Mouse (Mus musculus): ENCODE measurements at regions not wholly inside any gene's neighbourhood (a gene's known extent, or its start where the extent isn't known, plus 50 kb on each side); places are given as distances from the start of the nearest gene placed in this dataset.

GRCm38 (mm10) chr7:71188119-71188518 is 163.2 kb downstream of the Gm10295 start:
- DNase-seq (ENCODE audit: low spot score) = peak; percentile 19
- Histone ChIP-seq H3K27ac (ENCODE audit: low read depth, low read length) (no peak overlapping the region), H3K4me3 (ENCODE audit: low read depth, low read length) (no peak overlapping the region), H3K4me1 (replicated peaks; ENCODE audit: control insufficient read depth, insufficient read depth, low read length) (no peaks in the 10 kb centered on the region), H3K27me3 (ENCODE audit: control insufficient read depth, insufficient read depth, low read length) (no peaks in the 10 kb centered on the region), H3K9me3 (ENCODE audit: control insufficient read depth, low read length) (no peaks in the 10 kb centered on the region), H3K36me3 (ENCODE audit: control insufficient read depth, insufficient read depth, low read length) (no peaks in the 10 kb centered on the region), H3K4me2 (replicated peaks; ENCODE audit: low read depth, low read length) (no peak overlapping the region), H3K9ac (ENCODE audit: low read depth, low read length) (no peak overlapping the region)
- 12% methylated on average over 6 of the region's 6 CpGs for WGBS
- ATAC-seq (ENCODE audit: low FRiP score) = no peak

DNA sequence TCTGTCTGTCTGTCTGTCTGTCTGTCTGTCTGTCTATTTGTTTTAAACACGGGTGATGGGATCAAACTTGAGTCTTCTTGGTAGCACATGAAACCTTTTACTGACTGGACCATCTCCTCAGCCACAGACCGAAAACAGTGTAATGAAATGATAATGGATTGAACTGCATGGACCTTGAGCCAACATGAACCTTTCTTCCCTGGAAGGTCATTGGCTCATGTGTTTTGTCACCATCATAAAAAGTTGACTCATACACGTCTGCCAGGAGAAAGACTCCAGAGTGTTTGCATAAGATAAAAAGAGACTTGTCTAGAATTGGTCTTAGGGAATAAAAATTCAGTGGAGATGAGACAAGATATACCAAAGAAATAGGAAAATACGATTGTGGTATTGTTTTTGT is 176.4 kb downstream of the Gm10295 start:
- H3K9me3 ChIP-seq (ENCODE audit: control insufficient read depth, low read length) = no peaks in the 10 kb centered on the region
- H3K36me3 ChIP-seq (ENCODE audit: control insufficient read depth, insufficient read depth, low read length) = no peaks in the 10 kb centered on the region
- no peaks in the 10 kb centered on the region for H3K27me3 ChIP-seq (ENCODE audit: control insufficient read depth, insufficient read depth, low read length)
- H3K4me1 ChIP-seq (replicated peaks; ENCODE audit: control insufficient read depth, insufficient read depth, low read length) = no peaks in the 10 kb centered on the region
- DNase-seq (ENCODE audit: low spot score) = no peak
- H3K27ac ChIP-seq (ENCODE audit: low read depth, low read length) = no peak overlapping the region
- 87% methylated on average over 4 of the region's 4 CpGs for WGBS
- no peak overlapping the region for H3K4me2 ChIP-seq (replicated peaks; ENCODE audit: low read depth, low read length)
- no peak overlapping the region for H3K9ac ChIP-seq (ENCODE audit: low read depth, low read length)
- no peak overlapping the region for H3K4me3 ChIP-seq (ENCODE audit: low read depth, low read length)
- no peak for ATAC-seq (ENCODE audit: low FRiP score)

- no peaks in the 10 kb centered on the region for H3K27me3 ChIP-seq (ENCODE audit: control insufficient read depth, insufficient read depth, low read length)
- no peak overlapping the region for H3K4me3 ChIP-seq (ENCODE audit: low read depth, low read length)
- H3K9me3 ChIP-seq (ENCODE audit: control insufficient read depth, low read length) = no peaks in the 10 kb centered on the region
- H3K4me1 ChIP-seq (replicated peaks; ENCODE audit: control insufficient read depth, insufficient read depth, low read length) = no peaks in the 10 kb centered on the region
- ATAC-seq (ENCODE audit: low FRiP score) (no peak), DNase-seq (ENCODE audit: low spot score) (no peak)
- no peaks in the 10 kb centered on the region for H3K36me3 ChIP-seq (ENCODE audit: control insufficient read depth, insufficient read depth, low read length)
- H3K4me2 ChIP-seq (replicated peaks; ENCODE audit: low read depth, low read length) = no peak overlapping the region
- 64% methylated on average over 5 of the region's 5 CpGs for WGBS
- H3K27ac ChIP-seq (ENCODE audit: low read depth, low read length) = no peak overlapping the region
- no peak overlapping the region for H3K9ac ChIP-seq (ENCODE audit: low read depth, low read length)
Measured at GRCm38 (mm10) chr7:71139068-71139467, 212.2 kb downstream of the Gm10295 start.

DNA sequence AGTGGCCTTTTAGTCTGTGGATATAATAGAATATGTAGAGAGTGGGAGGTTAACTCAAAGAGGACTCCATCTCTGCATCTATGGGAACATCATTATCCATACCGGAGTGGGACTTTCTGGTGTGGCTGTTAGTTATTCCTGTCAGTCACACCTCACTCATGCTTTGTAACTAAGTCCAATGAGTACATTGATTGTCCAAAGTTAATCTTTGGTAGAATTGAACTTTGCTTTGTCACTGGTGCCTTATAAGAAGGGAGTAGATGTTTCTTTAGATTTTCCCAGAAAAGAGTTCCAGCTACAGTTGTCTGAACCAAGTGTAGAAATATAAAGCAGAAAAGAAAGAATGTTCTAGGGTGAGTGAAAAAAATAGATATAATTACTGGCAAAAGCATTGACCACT is 221.3 kb downstream of the Gm10295 start:
- no peaks in the 10 kb centered on the region for H3K36me3 ChIP-seq (ENCODE audit: control insufficient read depth, insufficient read depth, low read length)
- no peak overlapping the region for H3K27ac ChIP-seq (ENCODE audit: low read depth, low read length)
- ATAC-seq (ENCODE audit: low FRiP score) (no peak), DNase-seq (ENCODE audit: low spot score) (no peak)
- H3K9me3 ChIP-seq (ENCODE audit: control insufficient read depth, low read length) = no peaks in the 10 kb centered on the region
- no peaks in the 10 kb centered on the region for H3K27me3 ChIP-seq (ENCODE audit: control insufficient read depth, insufficient read depth, low read length)
- no peak overlapping the region for H3K4me3 ChIP-seq (ENCODE audit: low read depth, low read length)
- no peak overlapping the region for H3K4me2 ChIP-seq (replicated peaks; ENCODE audit: low read depth, low read length)
- H3K4me1 ChIP-seq (replicated peaks; ENCODE audit: control insufficient read depth, insufficient read depth, low read length) = no peaks in the 10 kb centered on the region
- WGBS = 97% methylated on average over 1 of the region's 1 CpGs
- H3K9ac ChIP-seq (ENCODE audit: low read depth, low read length) = no peak overlapping the region

- no peak overlapping the region for H3K4me3 ChIP-seq (ENCODE audit: low read depth, low read length)
- 78% methylated on average over 3 of the region's 3 CpGs for WGBS
Measured at GRCm38 (mm10) chr7:71128928-71129327, 222.4 kb downstream of the Gm10295 start.

DNA sequence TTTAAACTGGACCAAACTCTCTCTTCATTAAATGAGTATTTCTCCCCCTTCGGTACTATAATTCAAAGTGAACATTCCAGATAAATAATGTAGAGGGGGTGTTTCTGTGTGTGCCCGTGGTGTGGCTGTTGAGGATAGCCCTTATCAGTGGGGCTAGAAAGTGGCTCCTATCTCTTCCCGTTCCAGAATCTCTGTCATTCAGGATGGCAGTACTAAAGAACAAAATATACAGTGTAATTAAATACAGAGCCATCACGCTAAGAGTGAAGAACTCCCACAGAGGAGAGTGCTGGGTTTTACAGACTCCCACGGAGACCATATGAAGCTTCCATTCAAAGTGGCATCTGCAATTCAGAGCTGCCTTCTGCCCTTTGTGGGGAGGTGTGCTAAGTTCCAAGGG is 229.8 kb downstream of the Gm10295 start:
- no peak overlapping the region for H3K4me2 ChIP-seq (replicated peaks; ENCODE audit: low read depth, low read length)
- no peaks in the 10 kb centered on the region for H3K9me3 ChIP-seq (ENCODE audit: control insufficient read depth, low read length)
- ATAC-seq (ENCODE audit: low FRiP score) (no peak), DNase-seq (ENCODE audit: low spot score) (no peak)
- no peak overlapping the region for H3K4me3 ChIP-seq (ENCODE audit: low read depth, low read length)
- no peaks in the 10 kb centered on the region for H3K36me3 ChIP-seq (ENCODE audit: control insufficient read depth, insufficient read depth, low read length)
- H3K4me1 ChIP-seq (replicated peaks; ENCODE audit: control insufficient read depth, insufficient read depth, low read length) = no peaks in the 10 kb centered on the region
- no peak overlapping the region for H3K27ac ChIP-seq (ENCODE audit: low read depth, low read length)
- H3K9ac ChIP-seq (ENCODE audit: low read depth, low read length) = no peak overlapping the region
- no peaks in the 10 kb centered on the region for H3K27me3 ChIP-seq (ENCODE audit: control insufficient read depth, insufficient read depth, low read length)
- 48% methylated on average over 5 of the region's 5 CpGs for WGBS

More at GRCm38 (mm10) chr7:71128928-71129327, 222.4 kb downstream of the Gm10295 start:
- Histone ChIP-seq H3K36me3 (ENCODE audit: control insufficient read depth, insufficient read depth, low read length) (no peaks in the 10 kb centered on the region), H3K4me1 (replicated peaks; ENCODE audit: control insufficient read depth, insufficient read depth, low read length) (no peaks in the 10 kb centered on the region), H3K27me3 (ENCODE audit: control insufficient read depth, insufficient read depth, low read length) (no peaks in the 10 kb centered on the region), H3K9me3 (ENCODE audit: control insufficient read depth, low read length) (no peaks in the 10 kb centered on the region), H3K27ac (ENCODE audit: low read depth, low read length) (no peak overlapping the region), H3K9ac (ENCODE audit: low read depth, low read length) (no peak overlapping the region), H3K4me2 (replicated peaks; ENCODE audit: low read depth, low read length) (no peak overlapping the region)
- no peak for DNase-seq (ENCODE audit: low spot score)
- no peak for ATAC-seq (ENCODE audit: low FRiP score)

DNA sequence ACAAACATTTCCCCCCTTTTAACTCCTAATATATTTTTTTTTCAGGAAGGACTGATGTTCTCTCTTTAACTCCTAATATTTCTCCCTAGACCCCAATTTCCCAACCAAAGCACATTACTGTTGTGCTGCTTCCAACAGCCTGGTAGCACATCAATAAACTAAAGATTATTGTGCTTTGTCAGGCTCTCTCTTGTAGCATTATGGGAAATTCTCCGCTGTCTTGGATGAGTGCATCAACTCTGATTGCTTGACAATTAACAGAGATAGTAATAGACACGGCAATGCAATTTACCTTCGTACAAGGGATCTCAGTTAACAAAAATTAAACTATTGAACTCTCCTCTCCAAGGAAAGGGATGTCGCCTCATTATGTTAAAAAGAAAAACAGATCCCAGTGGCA is 230.3 kb downstream of the Gm10295 start:
- WGBS = 81% methylated on average over 4 of the region's 4 CpGs
- H3K4me2 ChIP-seq (replicated peaks; ENCODE audit: low read depth, low read length) = no peak overlapping the region
- H3K27ac ChIP-seq (ENCODE audit: low read depth, low read length) = no peak overlapping the region
- DNase-seq (ENCODE audit: low spot score) = no peak
- H3K4me3 ChIP-seq (ENCODE audit: low read depth, low read length) = no peak overlapping the region
- no peaks in the 10 kb centered on the region for H3K36me3 ChIP-seq (ENCODE audit: control insufficient read depth, insufficient read depth, low read length)
- H3K27me3 ChIP-seq (ENCODE audit: control insufficient read depth, insufficient read depth, low read length) = no peaks in the 10 kb centered on the region
- no peaks in the 10 kb centered on the region for H3K4me1 ChIP-seq (replicated peaks; ENCODE audit: control insufficient read depth, insufficient read depth, low read length)
- no peaks in the 10 kb centered on the region for H3K9me3 ChIP-seq (ENCODE audit: control insufficient read depth, low read length)
- no peak for ATAC-seq (ENCODE audit: low FRiP score)
- H3K9ac ChIP-seq (ENCODE audit: low read depth, low read length) = no peak overlapping the region

GRCm38 (mm10) chr7:71119987-71120386 is 231.3 kb downstream of the Gm10295 start:
- no peak overlapping the region for H3K4me2 ChIP-seq (replicated peaks; ENCODE audit: low read depth, low read length)
- H3K4me1 ChIP-seq (replicated peaks; ENCODE audit: control insufficient read depth, insufficient read depth, low read length) = no peaks in the 10 kb centered on the region
- DNase-seq (ENCODE audit: low spot score) (no peak), ATAC-seq (ENCODE audit: low FRiP score) (no peak)
- no peak overlapping the region for H3K4me3 ChIP-seq (ENCODE audit: low read depth, low read length)
- H3K27me3 ChIP-seq (ENCODE audit: control insufficient read depth, insufficient read depth, low read length) = no peaks in the 10 kb centered on the region
- H3K36me3 ChIP-seq (ENCODE audit: control insufficient read depth, insufficient read depth, low read length) = no peaks in the 10 kb centered on the region
- H3K9ac ChIP-seq (ENCODE audit: low read depth, low read length) = no peak overlapping the region
- no peak overlapping the region for H3K27ac ChIP-seq (ENCODE audit: low read depth, low read length)
- H3K9me3 ChIP-seq (ENCODE audit: control insufficient read depth, low read length) = no peaks in the 10 kb centered on the region
- WGBS = 67% methylated on average over 6 of the region's 6 CpGs

- no peak for DNase-seq (ENCODE audit: low spot score)
- H3K27ac ChIP-seq (ENCODE audit: low read depth, low read length) = no peak overlapping the region
- ATAC-seq (ENCODE audit: low FRiP score) = no peak
- no peak overlapping the region for H3K4me2 ChIP-seq (replicated peaks; ENCODE audit: low read depth, low read length)
- H3K9ac ChIP-seq (ENCODE audit: low read depth, low read length) = no peak overlapping the region
- H3K36me3 ChIP-seq (ENCODE audit: control insufficient read depth, insufficient read depth, low read length) = no peaks in the 10 kb centered on the region
- H3K9me3 ChIP-seq (ENCODE audit: control insufficient read depth, low read length) = no peaks in the 10 kb centered on the region
- 89% methylated on average over 6 of the region's 6 CpGs for WGBS
- no peak overlapping the region for H3K4me3 ChIP-seq (ENCODE audit: low read depth, low read length)
- H3K27me3 ChIP-seq (ENCODE audit: control insufficient read depth, insufficient read depth, low read length) = no peaks in the 10 kb centered on the region
- no peaks in the 10 kb centered on the region for H3K4me1 ChIP-seq (replicated peaks; ENCODE audit: control insufficient read depth, insufficient read depth, low read length)
Measured at GRCm38 (mm10) chr7:71107101-71107500, 244.2 kb downstream of the Gm10295 start.
